Mouse (Mus musculus) neural tube, embryonic 11.5 days (tissue): ENCODE measurements around the gene Clec18a. TPM values are rescaled to one million over a fixed set of nuclear protein-coding genes. Genes with fewer than 3 reads are reported as not detected.
"Not testable (repeated sequence)": the region's sequence is repeated elsewhere in the genome, so short reads cannot be mapped to it uniquely, and the experiment has no call there.

ENCODE experiments used
- ATAC-seq: fragments of 200-750 bp; cut with Nextera tagmentation; 2 replicates; pipeline ENCODE4 v1.8.0; 2017; ENCODE audit warnings: moderate number of reproducible peaks, mild to moderate bottlenecking, moderate TSS enrichment, moderate library complexity; ENCODE audit not compliant: insufficient read depth, low FRiP score, low TSS enrichment
- DNase-seq: peaks from one replicate; pipeline ENCODE4 v3.0.0-alpha.2; 2015; ENCODE audit warnings: low spot score
- H3K27ac ChIP-seq: fragments of 300-500 bp; sonication (generic); 2 replicates; pipeline ENCODE4 v1.5.1; 2014; ENCODE audit warnings: low read depth, mild to moderate bottlenecking, low read length
- H3K27me3 ChIP-seq: fragments of 300-500 bp; sonication (generic); 2 replicates; pipeline ENCODE4 v1.6.1; 2014; ENCODE audit warnings: mild to moderate bottlenecking, low read length, mixed read lengths; ENCODE audit not compliant: control insufficient read depth, insufficient read depth
- H3K36me3 ChIP-seq: fragments of 300-500 bp; sonication (generic); 2 replicates; pipeline ENCODE4 v1.6.1; 2014; ENCODE audit warnings: mild to moderate bottlenecking, low read length, moderate library complexity, mixed read lengths; ENCODE audit not compliant: control insufficient read depth, insufficient read depth
- H3K4me1 ChIP-seq: fragments of 300-500 bp; sonication (generic); 2 replicates; pipeline ENCODE4 v1.6.1; 2014; ENCODE audit warnings: low read length, mixed read lengths; ENCODE audit not compliant: control insufficient read depth, insufficient read depth
- H3K4me2 ChIP-seq: fragments of 300-500 bp; sonication (generic); 2 replicates; pipeline ENCODE4 v1.6.1; 2014; ENCODE audit warnings: low read depth, mild to moderate bottlenecking, moderate library complexity
- H3K4me3 ChIP-seq: fragments of 300-500 bp; sonication (generic); 2 replicates; pipeline ENCODE4 v1.5.1; 2014; ENCODE audit warnings: low read depth, low read length
- H3K9ac ChIP-seq: fragments of 300-500 bp; sonication (generic); 2 replicates; pipeline ENCODE4 v1.6.1; 2014; ENCODE audit warnings: mild to moderate bottlenecking, low read length
- H3K9me3 ChIP-seq: fragments of 300-500 bp; sonication (generic); 2 replicates; pipeline ENCODE4 v1.6.1; 2016; ENCODE audit warnings: low read length; ENCODE audit not compliant: control insufficient read depth
- WGBS: fragments of 180-500 bp; shearing (Covaris S2); extraction: QIAGEN DNeasy Blood & Tissue Kit; methylation state at CpG from one replicate; pipeline ENCODE4 v1.1.7; 2014; 5-methylcytosine and 5-hydroxymethylcytosine counted together
- polyA plus RNA-seq: library from polyadenylated mRNA; unstranded; fragments of >200 nt; fragmentation: Nextera tagmentation; extraction: Ambion mirVana; gene quantifications from 2 replicates; pipeline ENCODE4 v1.2.1, GENCODE M21; 2014

The Clec18a gene
- polyA plus RNA-seq, 1 experiment from 2014 or later = 0.38 TPM

DNA sequence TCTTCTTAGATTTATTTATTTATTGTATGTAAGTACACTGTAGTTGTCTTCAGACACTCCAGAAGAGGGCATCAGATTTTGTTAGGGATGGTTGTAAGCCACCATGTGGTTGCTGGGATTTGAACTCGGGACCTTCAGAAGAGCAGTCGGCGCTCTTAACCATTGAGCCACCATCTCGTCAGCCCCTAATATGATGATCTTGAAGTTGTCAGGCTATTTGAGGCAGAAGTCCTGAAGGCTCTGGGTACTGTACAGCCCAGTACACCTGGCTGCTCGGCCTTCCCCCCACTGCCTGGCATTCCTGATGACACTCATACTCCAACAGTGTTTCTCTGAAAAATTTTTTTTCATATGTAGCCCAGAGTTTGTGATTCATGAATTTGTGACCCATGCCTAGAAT, 8.3 kb downstream of the Clec18a start:
- not testable (repeated sequence) for DNase-seq, H3K4me2 ChIP-seq, H3K9ac ChIP-seq, H3K4me1 ChIP-seq, H3K36me3 ChIP-seq, ATAC-seq, H3K27me3 ChIP-seq, H3K27ac ChIP-seq, H3K4me3 ChIP-seq, H3K9me3 ChIP-seq
- 88% methylated on average over 5 of the region's 5 CpGs for WGBS

GRCm38 (mm10) chr8:111081580-111082258, 10.5 kb downstream of the Clec18a start:
- Histone ChIP-seq H3K4me1 (no peaks in the 10 kb centered on the region), H3K4me3 (no peak overlapping the region), H3K27me3 (no peaks in the 10 kb centered on the region), H3K27ac (no peak overlapping the region), H3K9ac (no peak overlapping the region), H3K4me2 (no peak overlapping the region), H3K36me3 (no peaks in the 10 kb centered on the region), H3K9me3 (no peaks in the 10 kb centered on the region)
- 69% methylated on average over 12 of the region's 12 CpGs for WGBS
- ATAC-seq (no peak), DNase-seq (no peak)

DNA sequence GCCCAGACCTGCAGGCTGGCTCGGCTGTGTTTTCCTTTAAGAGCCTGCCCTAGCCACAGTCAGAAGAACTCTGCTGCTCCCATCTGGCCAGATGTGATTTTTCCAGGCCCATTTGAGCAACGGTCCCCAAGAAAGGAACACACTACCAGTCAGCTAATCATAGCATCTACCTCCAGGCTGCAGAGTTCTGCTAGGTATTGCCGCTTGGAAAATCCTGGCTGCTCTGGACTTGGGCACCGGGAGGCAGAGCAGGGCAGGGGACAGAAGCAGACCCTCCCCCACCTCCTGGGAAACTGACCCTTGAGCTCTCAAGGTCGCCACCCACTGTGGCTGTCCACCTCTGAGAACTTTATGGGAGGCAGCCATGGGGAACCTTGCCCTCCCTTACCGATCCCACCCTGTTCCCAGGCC, 12.4 kb downstream of the Clec18a start:
- ATAC-seq = no peak

DNA sequence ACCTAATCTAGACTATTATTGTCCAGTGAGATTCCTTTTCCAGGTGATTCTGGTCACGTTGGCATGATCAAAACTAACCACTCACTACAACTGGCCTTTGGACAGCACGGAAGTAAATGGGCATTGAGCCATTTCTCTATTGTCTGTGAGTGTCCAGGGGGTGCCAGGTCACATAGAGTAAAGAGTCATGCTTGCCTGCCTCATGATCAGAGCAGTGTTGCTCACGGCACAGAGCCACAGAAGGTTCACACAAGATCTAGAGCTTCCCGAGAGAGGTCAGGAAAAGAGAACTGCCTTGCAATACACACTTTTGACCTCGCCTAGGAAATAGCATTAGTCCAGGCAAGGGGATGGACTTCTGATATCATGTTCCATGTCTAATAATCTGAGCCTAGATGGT, 12.8 kb downstream of the Clec18a start:
- Histone ChIP-seq H3K9ac (no peak overlapping the region), H3K36me3 (no peaks in the 10 kb centered on the region), H3K4me2 (no peak overlapping the region), H3K4me3 (no peak overlapping the region), H3K27me3 (no peaks in the 10 kb centered on the region), H3K4me1 (no peaks in the 10 kb centered on the region), H3K9me3 (no peaks in the 10 kb centered on the region), H3K27ac (no peak overlapping the region)
- DNase-seq (no peak), ATAC-seq (no peak)
- WGBS = 73% methylated on average over 5 of the region's 5 CpGs

More for the DNA sequence above, 12.4 kb downstream of the Clec18a start:
- DNase-seq = no peak
- no peak overlapping the region for H3K4me2 ChIP-seq
- no peaks in the 10 kb centered on the region for H3K36me3 ChIP-seq
- WGBS = 33% methylated on average over 6 of the region's 6 CpGs
- H3K27ac ChIP-seq = no peak overlapping the region
- H3K4me1 ChIP-seq = no peaks in the 10 kb centered on the region
- no peaks in the 10 kb centered on the region for H3K27me3 ChIP-seq
- H3K9ac ChIP-seq = no peak overlapping the region
- H3K4me3 ChIP-seq = no peak overlapping the region
- H3K9me3 ChIP-seq = no peaks in the 10 kb centered on the region

DNA sequence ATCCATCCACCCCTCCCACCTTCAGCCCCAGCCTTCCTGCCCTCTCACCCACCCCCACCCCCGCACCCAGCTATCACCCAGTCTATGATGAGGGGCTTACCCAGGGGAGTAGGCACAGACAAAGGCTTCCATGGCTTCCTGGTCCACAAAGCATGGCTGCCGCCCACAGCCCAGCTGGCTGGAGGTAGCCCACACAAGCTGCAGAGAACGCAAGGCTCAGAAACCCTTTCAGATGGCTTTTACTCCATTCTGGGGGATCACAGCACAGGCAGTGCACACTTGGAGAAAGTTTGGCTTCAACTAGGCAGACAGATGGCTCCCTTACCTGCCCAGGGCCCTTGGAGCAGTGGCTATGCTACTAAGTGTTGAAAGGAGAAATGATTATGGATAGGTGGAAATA, 16.3 kb downstream of the Clec18a start:
- no peak overlapping the region for H3K4me2 ChIP-seq
- H3K4me1 ChIP-seq = no peaks in the 10 kb centered on the region
- H3K4me3 ChIP-seq = no peak overlapping the region
- no peaks in the 10 kb centered on the region for H3K27me3 ChIP-seq
- no peaks in the 10 kb centered on the region for H3K9me3 ChIP-seq
- no peaks in the 10 kb centered on the region for H3K36me3 ChIP-seq
- no peak overlapping the region for H3K27ac ChIP-seq
- WGBS = 71% methylated on average over 3 of the region's 3 CpGs
- H3K9ac ChIP-seq = no peak overlapping the region
- DNase-seq (no peak), ATAC-seq (no peak)

DNA sequence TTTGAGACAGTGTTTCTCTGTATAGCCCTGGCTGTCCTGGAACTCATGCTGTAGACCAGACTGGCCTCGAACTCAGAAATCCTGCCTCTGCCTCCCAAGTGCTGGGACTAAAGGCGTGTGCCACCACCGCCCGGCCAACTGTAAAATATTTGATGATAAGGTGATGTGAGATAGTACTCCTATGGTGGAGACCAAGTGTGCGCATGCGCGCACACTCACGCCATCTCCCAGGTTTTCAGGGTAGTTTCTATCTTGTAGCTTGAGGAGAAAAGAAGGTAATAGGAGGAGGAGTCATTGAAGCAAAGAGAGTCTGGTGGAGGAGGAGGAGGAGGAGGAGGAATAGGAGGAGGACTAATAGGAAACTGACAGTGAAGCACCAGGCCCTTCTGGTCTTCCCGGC, 23.6 kb downstream of the Clec18a start:
- WGBS = 96% methylated on average over 9 of the region's 9 CpGs
- H3K4me2 ChIP-seq, H3K4me3 ChIP-seq, ATAC-seq, DNase-seq, H3K27ac ChIP-seq, H3K9me3 ChIP-seq, H3K36me3 ChIP-seq, H3K4me1 ChIP-seq, H3K9ac ChIP-seq, H3K27me3 ChIP-seq: not testable (repeated sequence)

- Histone ChIP-seq H3K27me3 (no peaks in the 10 kb centered on the region), H3K4me3 (no peak overlapping the region), H3K27ac (no peak overlapping the region), H3K4me1 (no peaks in the 10 kb centered on the region), H3K4me2 (no peak overlapping the region), H3K36me3 (no peaks in the 10 kb centered on the region), H3K9me3 (no peaks in the 10 kb centered on the region), H3K9ac (no peak overlapping the region)
- ATAC-seq (no peak), DNase-seq (no peak)
- 32% methylated on average over 10 of the region's 10 CpGs for WGBS
Observed at GRCm38 (mm10) chr8:111067439-111067838, 24.8 kb downstream of the Clec18a start.

- DNase-seq (no peak), ATAC-seq (no peak)
- H3K4me3 ChIP-seq = no peak overlapping the region
- H3K4me1 ChIP-seq = peaks cover 1% of the 10 kb centered on the region; the same call in 1 of the 2 replicates
- H3K9me3 ChIP-seq = no peaks in the 10 kb centered on the region
- H3K27me3 ChIP-seq = no peaks in the 10 kb centered on the region
- H3K9ac ChIP-seq = no peak overlapping the region
- no peak overlapping the region for H3K27ac ChIP-seq
- no peaks in the 10 kb centered on the region for H3K36me3 ChIP-seq
- no peak overlapping the region for H3K4me2 ChIP-seq
- WGBS = 67% methylated on average over 4 of the region's 4 CpGs
Observed at GRCm38 (mm10) chr8:111066308-111066707, 25.9 kb downstream of the Clec18a start.

GRCm38 (mm10) chr8:111062893-111063292, 29.3 kb downstream of the Clec18a start:
- H3K4me3 ChIP-seq = no peak overlapping the region
- no peak for ATAC-seq
- no peak for DNase-seq
- H3K4me2 ChIP-seq = peak overlapping the region; percentile 70
- no peaks in the 10 kb centered on the region for H3K9me3 ChIP-seq
- H3K27ac ChIP-seq = no peak overlapping the region
- H3K9ac ChIP-seq = no peak overlapping the region
- no peaks in the 10 kb centered on the region; the same call in 1 of the 2 replicates for H3K36me3 ChIP-seq
- peaks cover 5% of the 10 kb centered on the region; the same call in 1 of the 2 replicates for H3K4me1 ChIP-seq
- 64% methylated on average over 2 of the region's 2 CpGs for WGBS
- no peaks in the 10 kb centered on the region for H3K27me3 ChIP-seq
